Mouse (Mus musculus) hindbrain, embryonic 13.5 days (tissue): Measurements from ENCODE around the gene Ccdc167. TPM values are rescaled to one million over a fixed set of nuclear protein-coding genes. Genes with fewer than 3 reads are reported as not detected.

Experiments used
- ATAC-seq: fragments of 200-750 bp; cut with Nextera tagmentation; 2 replicates; pipeline ENCODE4 v1.8.0; 2017; ENCODE audit warnings: moderate TSS enrichment; ENCODE audit not compliant: low FRiP score
- H3K27ac ChIP-seq: fragments of 300-500 bp; sonication (generic); 2 replicates; pipeline ENCODE4 v1.5.1; 2015; ENCODE audit warnings: inconsistent platforms, mild to moderate bottlenecking, moderate library complexity
- H3K27me3 ChIP-seq: fragments of 300-500 bp; sonication (generic); 2 replicates; pipeline ENCODE4 v1.6.1; 2015; ENCODE audit warnings: mild to moderate bottlenecking, inconsistent platforms
- H3K36me3 ChIP-seq: fragments of 300-500 bp; sonication (generic); 2 replicates; pipeline ENCODE4 v1.6.1; 2015; ENCODE audit warnings: mild to moderate bottlenecking, inconsistent platforms
- H3K4me1 ChIP-seq: fragments of 300-500 bp; sonication (generic); replicated peaks from 2 replicates; pipeline ENCODE4 v1.6.1; 2015; ENCODE audit warnings: inconsistent platforms
- H3K4me2 ChIP-seq: fragments of 300-500 bp; sonication (generic); 2 replicates; pipeline ENCODE4 v1.6.1; 2015; ENCODE audit warnings: inconsistent platforms, mild to moderate bottlenecking, moderate library complexity
- H3K4me3 ChIP-seq: fragments of 300-500 bp; sonication (generic); 2 replicates; pipeline ENCODE4 v1.5.1; 2015; ENCODE audit warnings: mild to moderate bottlenecking, inconsistent platforms
- H3K9ac ChIP-seq: fragments of 300-500 bp; sonication (generic); 2 replicates; pipeline ENCODE4 v1.6.1; 2015; ENCODE audit warnings: mild to moderate bottlenecking, inconsistent platforms
- H3K9me3 ChIP-seq: fragments of 300-500 bp; sonication (generic); 2 replicates; pipeline ENCODE4 v1.6.1; 2016; ENCODE audit warnings: inconsistent platforms
- WGBS: fragments of 180-500 bp; shearing (Covaris S2); methylation state at CpG from one replicate; pipeline ENCODE4 v1.1.7; 2015; 5-methylcytosine and 5-hydroxymethylcytosine counted together
- polyA plus RNA-seq: library from polyadenylated mRNA; unstranded; fragments of >200 nt; fragmentation: Nextera tagmentation; extraction: Ambion mirVana; gene quantifications from 2 replicates; pipeline ENCODE4 v1.2.1, GENCODE M21; 2015

Ccdc167 gene
- polyA plus RNA-seq, 1 experiment from 2014 or later: 13.4 TPM

GRCm38 (mm10) chr17:29679038-29679767, 37.6 kb downstream of the Ccdc167 start:
- H3K9ac ChIP-seq: no peak overlapping the region
- ATAC-seq: no peak
- no peak overlapping the region for H3K27ac ChIP-seq
- WGBS: 83% methylated on average over 6 of the region's 6 CpGs
- 0 out of 2 replicates have a peak, but pooled peaks cover 13% of the 10 kb centered on the region for H3K4me1 ChIP-seq
- peaks cover 97% of the 10 kb centered on the region for H3K36me3 ChIP-seq
- H3K4me3 ChIP-seq: no peak overlapping the region
- no peak overlapping the region for H3K4me2 ChIP-seq
- no peaks in the 10 kb centered on the region for H3K9me3 ChIP-seq
- H3K27me3 ChIP-seq: no peaks in the 10 kb centered on the region

- Histone ChIP-seq H3K27me3 (no peaks in the 10 kb centered on the region), H3K4me1 (0 out of 2 replicates have a peak, but pooled peaks cover 13% of the 10 kb centered on the region), H3K9me3 (no peaks in the 10 kb centered on the region), H3K4me3 (no peak overlapping the region), H3K9ac (no peak overlapping the region), H3K36me3 (peaks cover 97% of the 10 kb centered on the region), H3K4me2 (no peak overlapping the region), H3K27ac (no peak overlapping the region)
- WGBS: 93% methylated on average over 8 of the region's 8 CpGs
- no peak for ATAC-seq
These were observed 38.3 kb downstream of the Ccdc167 start for GRCm38 (mm10) chr17:29678526-29678925.

- Histone ChIP-seq H3K36me3 (peaks cover 69% of the 10 kb centered on the region), H3K27ac (no peak overlapping the region), H3K9ac (no peak overlapping the region), H3K4me3 (no peak overlapping the region), H3K4me1 (peaks cover 7% of the 10 kb centered on the region), H3K27me3 (no peaks in the 10 kb centered on the region), H3K9me3 (no peaks in the 10 kb centered on the region), H3K4me2 (no peak overlapping the region)
- 94% methylated on average over 4 of the region's 4 CpGs for WGBS
- no peak for ATAC-seq
These were observed 43.5 kb downstream of the Ccdc167 start for GRCm38 (mm10) chr17:29673325-29673724.

DNA sequence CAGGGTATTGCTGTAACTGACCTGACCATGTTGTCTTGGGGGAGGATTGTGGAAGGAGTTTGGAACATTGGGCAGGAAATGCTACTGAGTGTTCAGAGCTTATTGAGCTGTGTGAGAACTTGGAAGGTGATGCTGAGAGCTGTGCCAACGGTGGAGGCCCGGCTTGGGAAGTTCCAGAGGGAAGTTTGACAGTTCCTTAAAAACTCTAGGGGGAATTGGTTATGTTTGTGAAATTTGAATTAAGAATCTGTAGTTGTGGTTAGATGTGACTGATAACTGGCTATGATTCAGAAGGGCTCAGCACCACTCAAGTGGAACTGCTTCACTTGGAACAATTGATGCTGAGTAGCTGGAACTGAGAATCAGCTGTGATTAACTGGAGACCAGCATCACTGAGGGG, 45.8 kb downstream of the Ccdc167 start:
- Histone ChIP-seq H3K27ac (no peak overlapping the region), H3K4me1 (peaks cover 15% of the 10 kb centered on the region), H3K9me3 (no peaks in the 10 kb centered on the region), H3K36me3 (peaks cover 52% of the 10 kb centered on the region), H3K4me3 (no peak overlapping the region), H3K27me3 (no peaks in the 10 kb centered on the region), H3K9ac (no peak overlapping the region), H3K4me2 (no peak overlapping the region)
- no peak for ATAC-seq
- 89% methylated on average over 2 of the region's 2 CpGs for WGBS

- no peak overlapping the region for H3K27ac ChIP-seq
- ATAC-seq: no peak
- peaks cover 45% of the 10 kb centered on the region for H3K36me3 ChIP-seq
- peaks cover 15% of the 10 kb centered on the region for H3K4me1 ChIP-seq
- no peak overlapping the region for H3K9ac ChIP-seq
- H3K9me3 ChIP-seq: no peaks in the 10 kb centered on the region
- H3K4me2 ChIP-seq: no peak overlapping the region
- no peak overlapping the region for H3K4me3 ChIP-seq
- H3K27me3 ChIP-seq: no peaks in the 10 kb centered on the region
These were observed 46.9 kb downstream of the Ccdc167 start for GRCm38 (mm10) chr17:29669936-29670335.

DNA sequence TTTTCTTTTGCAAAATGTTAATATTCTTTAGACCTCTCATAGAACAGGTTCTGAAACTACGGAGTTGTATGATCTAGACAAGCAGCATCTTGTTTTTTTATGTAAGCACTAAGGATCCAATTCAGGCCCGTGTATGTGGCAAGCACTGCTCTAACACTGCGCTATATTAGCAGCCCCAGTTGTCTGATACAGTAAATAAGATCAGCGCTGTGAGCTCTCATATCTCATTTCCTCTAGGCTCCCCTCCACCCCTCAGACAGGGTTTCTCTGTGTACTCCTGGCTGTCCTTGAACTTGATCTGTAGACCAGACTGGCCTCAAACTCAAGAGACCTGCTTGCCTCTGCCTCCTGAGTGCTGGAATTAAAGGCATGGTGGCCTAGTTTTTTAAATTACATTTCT, 47.8 kb downstream of the Ccdc167 start:
- Histone ChIP-seq H3K4me3 (no peak overlapping the region), H3K27ac (peak overlapping the region; percentile 52; the same call in 1 of the 2 replicates), H3K9me3 (no peaks in the 10 kb centered on the region), H3K9ac (no peak overlapping the region), H3K4me2 (no peak overlapping the region), H3K36me3 (peaks cover 45% of the 10 kb centered on the region), H3K27me3 (no peaks in the 10 kb centered on the region), H3K4me1 (peaks cover 15% of the 10 kb centered on the region)
- 90% methylated on average over 4 of the region's 4 CpGs for WGBS
- ATAC-seq: no peak

GRCm38 (mm10) chr17:29668051-29668986, 48.5 kb downstream of the Ccdc167 start:
- Histone ChIP-seq H3K9me3 (no peaks in the 10 kb centered on the region), H3K9ac (peak overlapping the region; percentile 40; the same call in 1 of the 2 replicates), H3K27me3 (no peaks in the 10 kb centered on the region), H3K36me3 (peaks cover 44% of the 10 kb centered on the region), H3K4me3 (no peak overlapping the region), H3K4me1 (peaks cover 15% of the 10 kb centered on the region), H3K27ac (peak overlapping the region; percentile 75), H3K4me2 (no peak overlapping the region)
- 77% methylated on average over 10 of the region's 10 CpGs for WGBS
- 0 out of 2 replicates have a peak, but pooled peaks have one; percentile 46 for ATAC-seq

GRCm38 (mm10) chr17:29662145-29662544, 54.7 kb downstream of the Ccdc167 start:
- H3K36me3 ChIP-seq: peaks cover 28% of the 10 kb centered on the region
- no peak overlapping the region for H3K9ac ChIP-seq
- no peaks in the 10 kb centered on the region for H3K27me3 ChIP-seq
- WGBS: 95% methylated on average over 6 of the region's 6 CpGs
- ATAC-seq: no peak
- H3K4me3 ChIP-seq: no peak overlapping the region
- peaks cover 10% of the 10 kb centered on the region for H3K4me1 ChIP-seq
- no peak overlapping the region for H3K4me2 ChIP-seq
- H3K27ac ChIP-seq: no peak overlapping the region
- H3K9me3 ChIP-seq: no peaks in the 10 kb centered on the region

- H3K4me1 ChIP-seq: peaks cover 10% of the 10 kb centered on the region
- peak overlapping the region; percentile 82 for H3K4me3 ChIP-seq
- peak overlapping the region; percentile 96 for H3K9ac ChIP-seq
- peaks cover 22% of the 10 kb centered on the region for H3K36me3 ChIP-seq
- peak overlapping the region; percentile 90 for H3K4me2 ChIP-seq
- WGBS: under 1% methylated on average over 41 of the region's 41 CpGs
- no peaks in the 10 kb centered on the region for H3K9me3 ChIP-seq
- ATAC-seq: peak; percentile 84
- H3K27ac ChIP-seq: peak overlapping the region; percentile 94
- H3K27me3 ChIP-seq: no peaks in the 10 kb centered on the region
These were observed 56.0 kb downstream of the Ccdc167 start for GRCm38 (mm10) chr17:29660762-29661391.

DNA sequence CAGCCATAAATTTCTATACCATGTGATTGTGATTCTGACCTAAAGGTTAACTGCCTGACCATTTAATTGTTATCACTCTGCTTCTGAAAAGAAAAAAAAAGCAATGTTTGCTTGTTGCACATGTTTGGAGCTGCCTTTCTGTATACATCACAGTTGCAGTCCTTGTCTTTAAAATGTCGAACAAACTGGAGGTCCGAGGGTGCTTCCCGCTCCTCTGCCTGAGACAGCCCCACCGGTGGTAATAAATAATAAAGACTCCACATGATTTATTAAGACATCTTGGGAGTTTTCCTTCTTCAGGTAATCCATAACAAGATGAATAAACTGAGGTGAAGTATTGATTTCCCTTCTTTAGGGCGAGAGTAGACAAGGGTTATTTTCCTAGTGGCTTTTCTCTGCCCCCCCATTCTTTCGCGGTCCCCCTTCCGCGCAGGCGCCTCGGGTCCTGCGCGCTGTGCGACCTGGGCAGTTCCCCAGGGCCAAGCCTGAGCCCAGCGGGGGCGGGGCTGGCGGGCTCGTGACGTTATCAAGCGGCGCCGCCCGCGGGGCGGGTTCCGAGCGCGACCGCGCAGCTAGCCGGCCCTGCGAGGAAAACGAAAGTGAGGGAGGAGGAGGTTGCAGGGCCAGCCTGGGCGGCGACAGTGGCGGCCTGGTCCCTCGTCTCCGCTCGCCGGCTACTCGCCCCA, 56.6 kb downstream of the Ccdc167 start, which contains the start of gene Cmtr1:
Gene Cmtr1 (plus strand): TSS at position 520 of the 686 bp plus-strand sequence.
- H3K4me1 ChIP-seq: peaks cover 10% of the 10 kb centered on the region
- peak within 1 kb of the TSS; percentile 96 for H3K9ac ChIP-seq
- under 1% methylated on average over 41 of the region's 41 CpGs for WGBS
- peak within 1 kb of the TSS; percentile 90 for H3K4me2 ChIP-seq
- no peaks in the 10 kb centered on the region for H3K27me3 ChIP-seq
- H3K27ac ChIP-seq: peak within 1 kb of the TSS; percentile 94
- H3K36me3 ChIP-seq: peaks cover 21% of the 10 kb centered on the region
- peak within 1 kb of the TSS; percentile 82 for H3K4me3 ChIP-seq
- peak; percentile 96 for ATAC-seq
- H3K9me3 ChIP-seq: no peaks in the 10 kb centered on the region

- WGBS: 82% methylated on average over 2 of the region's 2 CpGs
- no peak for ATAC-seq
- no peaks in the 10 kb centered on the region for H3K9me3 ChIP-seq
These were observed 58.6 kb downstream of the Ccdc167 start for GRCm38 (mm10) chr17:29658249-29658648.

More at GRCm38 (mm10) chr17:29658249-29658648, 58.6 kb downstream of the Ccdc167 start:
- Histone ChIP-seq H3K4me3 (no peak overlapping the region), H3K4me2 (no peak overlapping the region), H3K27ac (no peak overlapping the region), H3K9ac (no peak overlapping the region), H3K4me1 (peaks cover 10% of the 10 kb centered on the region), H3K36me3 (peaks cover 6% of the 10 kb centered on the region), H3K27me3 (no peaks in the 10 kb centered on the region)
